Mouse (Mus musculus) C2C12 (cell line): Measurements from ENCODE around the gene Prkcz. TPM values are rescaled to one million over a fixed set of nuclear protein-coding genes. Genes with fewer than 3 reads are reported as not detected.

Experiments
- H3K27me3 ChIP-seq: one replicate; pipeline ENCODE4 v1.6.1; 2011; ENCODE audit not compliant: control insufficient read depth, insufficient read depth, insufficient read length
- H3K36me3 ChIP-seq: one replicate; pipeline ENCODE4 v1.6.1; 2011; ENCODE audit not compliant: control insufficient read depth, insufficient read depth
- H3K4me3 ChIP-seq: one replicate; pipeline ENCODE4 v1.5.1; 2011; ENCODE audit warnings: mild to moderate bottlenecking, control low read depth; ENCODE audit not compliant: poor library complexity, insufficient read depth, severe bottlenecking
- H3K79me2 ChIP-seq: one replicate; pipeline ENCODE4 v1.6.1; 2011; ENCODE audit not compliant: control insufficient read depth, insufficient read depth
- H3K79me3 ChIP-seq: one replicate; pipeline ENCODE4 v1.6.1; 2011; ENCODE audit warnings: low read depth, control low read depth
- H3ac ChIP-seq: one replicate; pipeline ENCODE3; 2011; ENCODE audit warnings: low read depth; ENCODE audit not compliant: control insufficient read depth, insufficient read length
- CEBPB ChIP-seq: IDR thresholded peaks from one replicate; pipeline ENCODE4 v1.6.1; 2011; ENCODE audit warnings: low read depth, mild to moderate bottlenecking, control low read depth, moderate library complexity
- CTCF ChIP-seq: IDR thresholded peaks from one replicate; pipeline ENCODE4 v1.5.1; 2011; ENCODE audit not compliant: control insufficient read depth, insufficient read depth, insufficient read length
- FOSL1 ChIP-seq: IDR thresholded peaks from one replicate; pipeline ENCODE4 v1.8.0; 2011; ENCODE audit warnings: mild to moderate bottlenecking, low read length; ENCODE audit not compliant: poor library complexity, insufficient read depth, severe bottlenecking
- MAX ChIP-seq: IDR thresholded peaks from one replicate; pipeline ENCODE4 v1.6.1; 2011; ENCODE audit warnings: mild to moderate bottlenecking, control low read depth
- MYOD1 ChIP-seq: IDR thresholded peaks from one replicate; pipeline ENCODE4 v1.6.1; 2011; ENCODE audit warnings: low read depth; ENCODE audit not compliant: control insufficient read depth, insufficient read length
- MYOG ChIP-seq: IDR thresholded peaks from one replicate; pipeline ENCODE4 v1.6.1; 2011; ENCODE audit not compliant: control insufficient read depth, insufficient read length; ENCODE audit errors: extremely low read depth
- USF1 ChIP-seq: IDR thresholded peaks from one replicate; pipeline ENCODE4 v1.6.1; 2011; ENCODE audit warnings: low read depth, mild to moderate bottlenecking, control low read depth, moderate library complexity
- polyA plus RNA-seq: library from polyadenylated mRNA; unstranded; fragments of >200 nt; fragmentation: generic; extraction: Trizol; gene quantifications from one replicate; pipeline ENCODE4 v1.2.1, GENCODE M21; 2012; ENCODE audit warnings: missing spikeins

Prkcz gene
- polyA plus RNA-seq, 1 experiment, result 0.06 TPM

GRCm38 (mm10) chr4:155397511-155398221 lies 36.5 kb upstream of the Prkcz start, which contains the start of gene Gabrd:
TSS of gene Gabrd (minus strand) at chr4:155398112.
- no peaks in the 10 kb centered on the region for H3K79me3 ChIP-seq
- H3K79me2 ChIP-seq, result no peaks in the 10 kb centered on the region
- H3K27me3 ChIP-seq, result peaks cover 47% of the 10 kb centered on the region
- H3ac ChIP-seq, result no peak within 1 kb of the TSS
- TF ChIP-seq CEBPB (no peak), CTCF (no peak), FOSL1 (no peak), MYOG (no peak), MAX (no peak), MYOD1 (no peak), USF1 (no peak)
- no peak within 1 kb of the TSS for H3K4me3 ChIP-seq
- H3K36me3 ChIP-seq, result no peaks in the 10 kb centered on the region

- TF ChIP-seq USF1, result no peak
- no peak for TF ChIP-seq MYOG
- TF ChIP-seq CEBPB, result no peak
- no peak for TF ChIP-seq MYOD1
- no peak for TF ChIP-seq CTCF
- TF ChIP-seq FOSL1, result no peak
- TF ChIP-seq MAX, result no peak
- H3K4me3 ChIP-seq, result no peak overlapping the region
- H3K79me2 ChIP-seq, result no peaks in the 10 kb centered on the region
- peaks cover 47% of the 10 kb centered on the region for H3K27me3 ChIP-seq
- H3ac ChIP-seq, result no peak overlapping the region
- H3K79me3 ChIP-seq, result no peaks in the 10 kb centered on the region
- H3K36me3 ChIP-seq, result no peaks in the 10 kb centered on the region
Observed at GRCm38 (mm10) chr4:155396751-155397150, 35.6 kb upstream of the Prkcz start.

- Histone ChIP-seq H3K36me3 (no peaks in the 10 kb centered on the region), H3ac (no peak overlapping the region), H3K79me3 (no peaks in the 10 kb centered on the region), H3K79me2 (no peaks in the 10 kb centered on the region), H3K4me3 (no peak overlapping the region), H3K27me3 (peaks cover 45% of the 10 kb centered on the region)
- TF ChIP-seq CEBPB (no peak), MAX (no peak), MYOG (no peak), USF1 (no peak), FOSL1 (no peak), MYOD1 (no peak), CTCF (no peak)
Observed at GRCm38 (mm10) chr4:155395471-155395870, 34.3 kb upstream of the Prkcz start.

- H3K27me3 ChIP-seq, result peaks cover 81% of the 10 kb centered on the region
- no peak overlapping the region for H3K4me3 ChIP-seq
- no peak overlapping the region for H3ac ChIP-seq
- H3K79me2 ChIP-seq, result no peaks in the 10 kb centered on the region
- TF ChIP-seq FOSL1, result no peak
- TF ChIP-seq USF1, result no peak
- TF ChIP-seq MYOG, result no peak
- no peaks in the 10 kb centered on the region for H3K79me3 ChIP-seq
- no peaks in the 10 kb centered on the region for H3K36me3 ChIP-seq
Observed at GRCm38 (mm10) chr4:155387166-155387565, 26.0 kb upstream of the Prkcz start.

- Histone ChIP-seq H3K79me3 (no peaks in the 10 kb centered on the region), H3K27me3 (peaks cover 84% of the 10 kb centered on the region), H3K4me3 (no peak overlapping the region), H3ac (no peak overlapping the region), H3K36me3 (no peaks in the 10 kb centered on the region), H3K79me2 (no peaks in the 10 kb centered on the region)
- TF ChIP-seq MYOD1 (no peak), CTCF (no peak), MAX (no peak), FOSL1 (no peak), CEBPB (no peak), MYOG (no peak), USF1 (no peak)
Observed at GRCm38 (mm10) chr4:155383326-155383725, 22.2 kb upstream of the Prkcz start.

- peaks cover 84% of the 10 kb centered on the region for H3K27me3 ChIP-seq
- TF ChIP-seq USF1 (no peak), CTCF (no peak), FOSL1 (no peak), MAX (no peak), CEBPB (no peak), MYOD1 (no peak), MYOG (no peak)
- no peaks in the 10 kb centered on the region for H3K79me3 ChIP-seq
Observed at GRCm38 (mm10) chr4:155382752-155383151, 21.6 kb upstream of the Prkcz start.

GRCm38 (mm10) chr4:155381974-155382373 lies 20.8 kb upstream of the Prkcz start:
- H3K27me3 ChIP-seq, result peaks cover 84% of the 10 kb centered on the region
- H3ac ChIP-seq, result no peak overlapping the region
- no peaks in the 10 kb centered on the region for H3K79me2 ChIP-seq
- H3K36me3 ChIP-seq, result no peaks in the 10 kb centered on the region
- H3K79me3 ChIP-seq, result no peaks in the 10 kb centered on the region
- no peak overlapping the region for H3K4me3 ChIP-seq
- TF ChIP-seq CEBPB, result no peak

More at GRCm38 (mm10) chr4:155382752-155383151, 21.6 kb upstream of the Prkcz start:
- Histone ChIP-seq H3ac (no peak overlapping the region), H3K4me3 (no peak overlapping the region), H3K36me3 (no peaks in the 10 kb centered on the region), H3K79me2 (no peaks in the 10 kb centered on the region)
